Mouse (Mus musculus) cerebellum, adult 9-11 months (tissue): ENCODE results near the gene Gm16440.
"Not testable (repeated sequence)": the region's sequence is repeated elsewhere in the genome, so short reads cannot be mapped to it uniquely, and the experiment has no call there.

Experiments
- DNase-seq: peaks from one replicate; pipeline ENCODE4 v3.0.0; 2022

The Gm16440 gene

DNA sequence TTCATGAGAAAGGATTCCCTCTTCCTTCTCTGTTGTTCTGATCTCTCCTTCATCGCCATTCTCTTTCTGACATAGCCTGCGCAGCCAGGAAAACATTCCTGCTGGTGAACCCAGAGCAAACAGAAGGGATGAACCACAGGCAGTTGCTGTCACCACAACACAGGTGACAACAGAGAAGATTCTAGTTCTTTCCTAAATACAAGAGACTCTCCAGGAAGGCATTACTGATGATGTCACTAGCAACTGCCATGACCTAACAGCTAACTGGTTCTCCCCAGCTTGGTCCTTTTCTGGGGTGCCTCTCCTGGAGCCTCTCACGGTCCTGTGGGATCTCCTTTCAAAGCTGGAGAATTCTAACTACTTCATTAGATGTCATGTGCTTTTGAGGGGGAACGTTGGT, at the start of gene Gm16440:
Gene Gm16440, minus strand, starts transcription at position 101 of the 400 bp plus-strand sequence.
- DNase-seq: not testable (repeated sequence)

DNA sequence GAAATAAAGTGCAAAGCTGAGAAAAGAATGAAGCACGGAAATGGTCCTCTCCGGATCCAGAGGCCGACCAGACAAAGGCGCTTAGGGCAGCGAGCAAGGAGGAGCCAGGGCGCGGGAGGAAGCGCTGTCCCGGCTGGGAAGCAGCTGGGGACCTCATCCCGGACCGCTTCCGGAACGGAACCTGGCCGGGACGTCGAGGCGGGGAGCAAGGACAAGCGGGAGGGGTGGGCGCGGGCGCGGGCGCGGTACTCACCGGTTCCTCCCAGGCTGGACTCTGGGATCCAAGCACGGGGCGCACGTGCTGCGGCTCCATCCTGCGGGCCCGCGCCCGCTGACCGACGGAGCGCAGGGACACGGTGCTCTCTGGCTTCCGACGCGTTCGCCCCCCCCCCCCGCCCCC, 36.6 kb upstream of the Gm16440 start:
- DNase-seq: not testable (repeated sequence)

DNA sequence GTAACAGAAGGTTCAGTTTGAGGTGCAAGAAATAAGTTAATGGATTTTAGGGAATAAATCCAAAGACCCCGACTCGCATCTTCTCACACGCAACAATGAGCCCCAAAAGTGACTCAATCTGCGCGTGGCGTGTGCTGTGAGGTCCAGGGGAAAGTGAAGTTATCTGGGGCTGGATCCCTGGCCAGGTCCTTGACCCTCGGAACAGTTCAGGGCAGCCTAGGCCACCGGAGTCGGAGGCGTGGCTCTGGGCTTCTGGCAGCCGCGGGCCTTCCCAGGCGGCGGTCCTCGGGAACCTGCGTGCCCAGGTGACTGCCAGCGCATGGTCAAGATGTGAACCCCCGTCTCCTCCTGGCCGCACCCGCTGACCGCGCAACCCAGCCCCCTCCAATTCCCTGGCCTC, 36.2 kb upstream of the Gm16440 start:
- not testable (repeated sequence) for DNase-seq

DNA sequence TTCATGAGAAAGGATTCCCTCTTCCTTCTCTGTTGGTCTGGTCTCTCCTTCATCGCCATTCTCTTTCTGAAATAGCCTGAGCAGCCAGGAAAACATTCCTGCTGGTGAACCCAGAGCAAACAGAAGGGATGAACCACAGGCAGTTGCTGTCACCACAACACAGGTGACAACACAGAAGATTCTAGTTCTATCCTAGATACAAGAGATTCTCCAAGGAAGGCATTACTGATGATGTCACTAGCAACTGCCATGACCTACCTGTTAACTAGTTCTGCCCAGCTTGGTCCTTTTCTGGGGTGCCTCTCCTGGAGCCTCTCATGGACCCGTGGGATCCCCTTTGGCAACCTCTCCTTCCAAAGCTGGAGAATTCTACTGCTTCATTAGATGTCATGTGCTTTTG, 22.3 kb upstream of the Gm16440 start, which contains the start of gene Gm3591:
Gene Gm3591, minus strand, starts transcription at position 101 of the 400 bp plus-strand sequence.
- not testable (repeated sequence) for DNase-seq

DNA sequence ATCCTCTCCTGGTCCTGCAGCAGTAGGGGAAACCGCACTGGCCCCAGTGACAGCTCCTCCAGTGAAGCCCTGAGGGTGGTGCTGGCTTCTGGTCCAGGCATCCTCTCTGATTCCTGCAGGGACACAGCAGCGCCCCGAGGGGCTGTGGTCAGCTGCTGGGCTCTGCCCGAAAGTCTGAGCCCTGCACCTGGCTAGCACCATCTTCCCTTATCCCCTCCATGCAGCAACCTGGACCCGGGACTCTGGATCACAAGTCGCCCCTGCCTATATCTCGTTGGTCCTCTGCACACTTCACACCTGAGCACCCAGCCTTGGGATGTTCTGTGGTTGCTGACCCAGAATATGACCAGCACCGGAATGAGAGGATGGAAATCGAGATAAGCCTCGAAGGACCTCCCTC, 46.5 kb downstream of the Gm16440 start, which contains the start of gene Gm3618:
Gene Gm3618, minus strand, starts transcription at position 101 of the 400 bp plus-strand sequence.
- DNase-seq: not testable (repeated sequence)
